In genomic region chr11:98767276-98767675, GRCm38 (mm10) we compare ENCODE assay signal across 8 mouse cellular contexts. TPM values are rescaled to one million over a fixed set of nuclear protein-coding genes. Genes with fewer than 3 reads are reported as not detected.
DNase-seq lines count a peak whose midpoint lies in the region; ATAC-seq and TF ChIP-seq lines count a peak whose summit lies in the region.

No protein-coding gene starts in this region.

- H3K4me3 ChIP-seq in E14TG2a.4 (replicated peaks; ENCODE audit: low read length) = peak overlapping the region; percentile 39; the same call in 1 of the 2 replicates
- no peak overlapping the region for H3K4me3 ChIP-seq in heart, embryonic 12.5 days
- H3K4me3 ChIP-seq in midbrain, embryonic 14.5 days (replicated peaks; ENCODE audit: low read depth, low read length) = no peak overlapping the region

- DNase-seq in cerebellum, adult 9-11 months = peak; percentile 75
- DNase-seq in cerebellum, adult 9-10 months = no peak
- peak; percentile 69 for DNase-seq in embryo, embryonic 11 days
- peak; percentile 77 for DNase-seq in left cerebral cortex, postnatal 4 days
- DNase-seq in midbrain, embryonic 14.5 days = peak; percentile 69
- no peak for DNase-seq in urinary bladder, adult 18-20 months (ENCODE audit: low spot score in 2 of 2)

- intact Hi-C loops in left cerebral cortex, postnatal 4 days (cut with DNase I) = no loop called here

- H3K27me3 ChIP-seq in E14TG2a.4 (ENCODE audit: insufficient read depth, low read length) = peaks cover 8% of the 10 kb centered on the region; the same call in 1 of the 2 replicates
- H3K27me3 ChIP-seq in heart, embryonic 12.5 days (replicated peaks) = no peaks in the 10 kb centered on the region
- no peaks in the 10 kb centered on the region for H3K27me3 ChIP-seq in midbrain, embryonic 14.5 days (ENCODE audit: control insufficient read depth, insufficient read depth, low read length)

- H3K4me1 ChIP-seq in E14TG2a.4 (replicated peaks; ENCODE audit: low read depth, low read length) = peaks cover 90% of the 10 kb centered on the region
- H3K4me1 ChIP-seq in heart, embryonic 12.5 days (replicated peaks) = peaks cover 82% of the 10 kb centered on the region
- H3K4me1 ChIP-seq in midbrain, embryonic 14.5 days (ENCODE audit: control insufficient read depth, insufficient read depth, low read length) = peaks cover 31% of the 10 kb centered on the region

- ATAC-seq in heart, embryonic 12.5 days (ENCODE audit: insufficient number of reproducible peaks, low FRiP score) = no peak; the same call in 1 of the 2 replicates
- peak; percentile 55 for ATAC-seq in midbrain, embryonic 14.5 days (ENCODE audit: low FRiP score, low TSS enrichment)

- no peaks in the 10 kb centered on the region for H3K9me3 ChIP-seq in E14TG2a.4 (ENCODE audit: low read length)
- H3K9me3 ChIP-seq in heart, embryonic 12.5 days (replicated peaks) = no peaks in the 10 kb centered on the region
- H3K9me3 ChIP-seq in midbrain, embryonic 14.5 days (ENCODE audit: control insufficient read depth, low read length) = no peaks in the 10 kb centered on the region

- peak overlapping the region; percentile 80; the same call in 1 of the 2 replicates for H3K27ac ChIP-seq in heart, embryonic 12.5 days (ENCODE audit: poor library complexity, severe bottlenecking)
- peak overlapping the region; percentile 21 for H3K27ac ChIP-seq in midbrain, embryonic 14.5 days (replicated peaks; ENCODE audit: low read depth, low read length)

- WGBS in heart, embryonic 12.5 days = 16% methylated on average over 7 of the region's 9 CpGs
- WGBS in midbrain, embryonic 14.5 days = 22% methylated on average over 9 of the region's 9 CpGs

- peaks cover 44% of the 10 kb centered on the region for H3K36me3 ChIP-seq in E14TG2a.4 (ENCODE audit: insufficient read depth, low read length)
- H3K36me3 ChIP-seq in heart, embryonic 12.5 days = peaks cover 63% of the 10 kb centered on the region
- H3K36me3 ChIP-seq in midbrain, embryonic 14.5 days (ENCODE audit: control insufficient read depth, insufficient read depth, low read length) = peaks cover 65% of the 10 kb centered on the region

- TF ChIP-seq CTCF in E14TG2a.4 (conservative IDR thresholded peaks at IDR 0.05; ENCODE audit: low read length) = no peak

- H3K9ac ChIP-seq in heart, embryonic 12.5 days = 0 out of 2 replicates have a peak overlapping the region, but pooled peaks have one; percentile 41
- peak overlapping the region; percentile 14; the same call in 1 of the 2 replicates for H3K9ac ChIP-seq in midbrain, embryonic 14.5 days (replicated peaks; ENCODE audit: low read length)

- H3K4me2 ChIP-seq in heart, embryonic 12.5 days = peak overlapping the region; percentile 70
- H3K4me2 ChIP-seq in midbrain, embryonic 14.5 days (ENCODE audit: low read length) = no peak overlapping the region

RNA-seq across cellular contexts. Expression of gene Nr1d1, which starts 7.9 kb away (rescaled TPM):
- polyA plus RNA-seq in heart, embryonic 12.5 days (2016; fragmentation: Nextera tagmentation; extraction: Ambion mirVana) = 6.4 TPM in 2 replicates
- 10 to 100 TPM; 31.9 TPM for total RNA-seq in left cerebral cortex, postnatal 4 days (2021)
- 3.0 TPM in 2 replicates for polyA plus RNA-seq in midbrain, embryonic 14.5 days (2014; fragmentation: Nextera tagmentation; extraction: Ambion mirVana)

RNA-seq across cellular contexts. Expression of gene Thra, which starts 26.8 kb away (rescaled TPM):
- 27.0 and 29.8 TPM in 2 replicates for polyA plus RNA-seq in heart, embryonic 12.5 days (2016; fragmentation: Nextera tagmentation; extraction: Ambion mirVana)
- 1,000 to 10,000 TPM; 1,274 to 1,289 TPM for total RNA-seq in left cerebral cortex, postnatal 4 days (2021)
- 175 and 194 TPM in 2 replicates for polyA plus RNA-seq in midbrain, embryonic 14.5 days (2014; fragmentation: Nextera tagmentation; extraction: Ambion mirVana)

RNA-seq across cellular contexts. Expression of gene Msl1, which starts 28.0 kb away (rescaled TPM):
- 20.3 and 21.4 TPM in 2 replicates for polyA plus RNA-seq in heart, embryonic 12.5 days (2016; fragmentation: Nextera tagmentation; extraction: Ambion mirVana)
- total RNA-seq in left cerebral cortex, postnatal 4 days (2021) = 100 to 1,000 TPM; 163 to 166 TPM
- polyA plus RNA-seq in midbrain, embryonic 14.5 days (2014; fragmentation: Nextera tagmentation; extraction: Ambion mirVana) = 25.0 and 35.9 TPM in 2 replicates

RNA-seq across cellular contexts. Expression of gene Casc3, which starts 37.4 kb away (rescaled TPM):
- polyA plus RNA-seq in heart, embryonic 12.5 days (2016; fragmentation: Nextera tagmentation; extraction: Ambion mirVana) = 31.8 and 33.3 TPM in 2 replicates
- 10 to 100 TPM; 61.0 to 67.1 TPM for total RNA-seq in left cerebral cortex, postnatal 4 days (2021)
- 46.6 and 57.3 TPM in 2 replicates for polyA plus RNA-seq in midbrain, embryonic 14.5 days (2014; fragmentation: Nextera tagmentation; extraction: Ambion mirVana)

RNA-seq across cellular contexts. Expression of gene Med24, which starts 38.0 kb away (rescaled TPM):
- polyA plus RNA-seq in heart, embryonic 12.5 days (2016; fragmentation: Nextera tagmentation; extraction: Ambion mirVana) = 45.9 and 48.1 TPM in 2 replicates
- 10 to 100 TPM; 96.8 to 99.4 TPM for total RNA-seq in left cerebral cortex, postnatal 4 days (2021)
- 65.7 and 81.1 TPM in 2 replicates for polyA plus RNA-seq in midbrain, embryonic 14.5 days (2014; fragmentation: Nextera tagmentation; extraction: Ambion mirVana)

Comparison
In these comparisons a context has a peak if more than half of its experiments do, and no peak if none do; other contexts are left out.
1. DNase-seq: peak in cerebellum, adult 9-11 months (single experiment), embryo, embryonic 11 days (single experiment), left cerebral cortex, postnatal 4 days (single experiment) and midbrain, embryonic 14.5 days (single experiment); none in cerebellum, adult 9-10 months (single experiment) and urinary bladder, adult 18-20 months (0 of 2).